Mouse (Mus musculus): Measurements from ENCODE around the gene Eef1e1. TPM values are rescaled to one million over a fixed set of nuclear protein-coding genes. Genes with fewer than 3 reads are reported as not detected.

Gene Eef1e1
- polyA plus RNA-seq, 1 experiment, result 36.3 TPM

GRCm38 (mm10) chr13:38612179-38612578, 46.7 kb downstream of the Eef1e1 start:
- no peaks in the 10 kb centered on the region for H3K4me1 ChIP-seq (ENCODE audit: control insufficient read depth, insufficient read depth, low read length)
- no peak overlapping the region for H3K4me3 ChIP-seq (ENCODE audit: insufficient read depth, low read length)
- TF ChIP-seq CTCF (IDR thresholded peaks at IDR 0.05; ENCODE audit: borderline replicate concordance, insufficient read depth, low read length) (no peak), POLR2A (IDR thresholded peaks at IDR 0.05; ENCODE audit: low read depth, low read length) (no peak)
- H3K27ac ChIP-seq (ENCODE audit: insufficient read depth, low read length), result no peak overlapping the region

GRCm38 (mm10) chr13:38610336-38610735, 48.5 kb downstream of the Eef1e1 start:
- no peaks in the 10 kb centered on the region for H3K4me1 ChIP-seq (ENCODE audit: control insufficient read depth, insufficient read depth, low read length)
- TF ChIP-seq POLR2A (IDR thresholded peaks at IDR 0.05; ENCODE audit: low read depth, low read length) (no peak), CTCF (IDR thresholded peaks at IDR 0.05; ENCODE audit: borderline replicate concordance, insufficient read depth, low read length) (no peak)

GRCm38 (mm10) chr13:38607130-38607529, 51.7 kb downstream of the Eef1e1 start:
- TF ChIP-seq CTCF (IDR thresholded peaks at IDR 0.05; ENCODE audit: borderline replicate concordance, insufficient read depth, low read length), result no peak
- no peak for TF ChIP-seq POLR2A (IDR thresholded peaks at IDR 0.05; ENCODE audit: low read depth, low read length)
- 0 out of 2 replicates have a peak, but pooled peaks cover 6% of the 10 kb centered on the region for H3K4me1 ChIP-seq (ENCODE audit: control insufficient read depth, insufficient read depth, low read length)
- no peak overlapping the region for H3K4me3 ChIP-seq (ENCODE audit: insufficient read depth, low read length)
- no peak overlapping the region for H3K27ac ChIP-seq (ENCODE audit: insufficient read depth, low read length)

More at GRCm38 (mm10) chr13:38610336-38610735, 48.5 kb downstream of the Eef1e1 start:
- Histone ChIP-seq H3K4me3 (ENCODE audit: insufficient read depth, low read length) (no peak overlapping the region), H3K27ac (ENCODE audit: insufficient read depth, low read length) (no peak overlapping the region)

DNA sequence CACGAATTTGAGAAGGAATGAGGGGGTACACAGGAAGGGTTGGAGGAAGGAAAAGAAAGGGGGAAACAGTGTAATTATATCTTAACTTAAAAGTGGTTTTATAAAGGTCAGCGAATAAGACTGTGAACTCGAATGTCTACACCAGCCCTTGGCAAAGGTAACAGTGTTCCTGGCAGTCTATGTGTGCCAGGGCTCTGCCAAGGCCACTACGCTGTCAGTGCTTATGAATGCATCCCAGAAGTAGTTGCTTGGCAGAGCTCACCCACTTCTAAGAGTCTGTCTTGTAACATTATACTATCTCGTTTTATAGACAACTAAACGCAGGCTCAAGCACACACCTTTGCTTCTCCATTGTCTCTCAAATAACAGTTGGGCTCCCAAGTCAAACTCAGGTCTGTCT, 53.5 kb downstream of the Eef1e1 start:
- TF ChIP-seq POLR2A (IDR thresholded peaks at IDR 0.05; ENCODE audit: low read depth, low read length) (no peak), CTCF (IDR thresholded peaks at IDR 0.05; ENCODE audit: borderline replicate concordance, insufficient read depth, low read length) (no peak)
- Histone ChIP-seq H3K4me1 (ENCODE audit: control insufficient read depth, insufficient read depth, low read length) (0 out of 2 replicates have a peak, but pooled peaks cover 6% of the 10 kb centered on the region), H3K4me3 (ENCODE audit: insufficient read depth, low read length) (no peak overlapping the region), H3K27ac (ENCODE audit: insufficient read depth, low read length) (no peak overlapping the region)

DNA sequence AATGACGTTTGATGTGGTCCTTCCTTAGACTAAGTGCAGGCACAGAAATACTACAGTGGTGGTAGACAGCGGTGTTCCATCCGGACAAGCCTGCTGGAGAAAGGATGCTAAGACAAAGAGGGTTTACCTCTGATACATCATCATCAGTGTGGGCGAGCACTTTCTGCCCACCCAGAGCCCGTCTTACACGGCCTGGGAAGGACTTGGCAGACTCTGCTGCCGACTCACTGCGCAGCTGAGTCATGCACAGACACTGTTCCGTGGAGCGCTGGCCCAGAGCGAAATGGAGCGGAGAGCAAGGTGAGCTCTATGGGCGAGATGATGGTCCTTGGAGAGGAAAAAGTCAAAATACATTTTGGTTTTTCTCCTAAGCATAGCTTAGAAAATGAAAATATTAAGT, 55.9 kb downstream of the Eef1e1 start:
- H3K27ac ChIP-seq (ENCODE audit: insufficient read depth, low read length), result no peak overlapping the region
- no peak for TF ChIP-seq POLR2A (IDR thresholded peaks at IDR 0.05; ENCODE audit: low read depth, low read length)
- no peak for TF ChIP-seq CTCF (IDR thresholded peaks at IDR 0.05; ENCODE audit: borderline replicate concordance, insufficient read depth, low read length)
- no peak overlapping the region for H3K4me3 ChIP-seq (ENCODE audit: insufficient read depth, low read length)
- H3K4me1 ChIP-seq (ENCODE audit: control insufficient read depth, insufficient read depth, low read length), result 0 out of 2 replicates have a peak, but pooled peaks cover 6% of the 10 kb centered on the region

- 0 out of 2 replicates have a peak, but pooled peaks cover 6% of the 10 kb centered on the region for H3K4me1 ChIP-seq (ENCODE audit: control insufficient read depth, insufficient read depth, low read length)
- TF ChIP-seq CTCF (IDR thresholded peaks at IDR 0.05; ENCODE audit: borderline replicate concordance, insufficient read depth, low read length), result no peak
- no peak for TF ChIP-seq POLR2A (IDR thresholded peaks at IDR 0.05; ENCODE audit: low read depth, low read length)
- H3K27ac ChIP-seq (ENCODE audit: insufficient read depth, low read length), result no peak overlapping the region
- no peak overlapping the region for H3K4me3 ChIP-seq (ENCODE audit: insufficient read depth, low read length)
These were observed 56.5 kb downstream of the Eef1e1 start for GRCm38 (mm10) chr13:38602243-38602832.

DNA sequence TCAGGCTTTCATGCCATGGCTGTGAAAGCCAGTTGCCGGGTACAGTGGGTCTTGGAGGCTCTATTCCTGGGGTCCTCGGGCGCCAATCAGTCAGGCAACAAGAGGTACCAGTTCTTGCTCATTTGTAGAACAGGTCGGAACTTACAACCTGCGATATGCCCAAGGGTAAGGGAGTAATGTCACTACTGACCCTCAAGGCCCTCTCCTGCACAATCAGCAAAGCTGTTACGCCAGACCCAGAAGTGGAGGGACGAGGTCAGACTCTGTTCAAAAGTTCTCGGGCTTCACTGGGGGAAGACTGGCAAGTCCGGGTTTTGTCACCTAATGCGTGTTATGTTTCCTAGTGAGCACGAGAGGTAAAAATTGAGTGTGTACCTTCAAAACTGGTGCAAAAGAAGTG, 58.0 kb downstream of the Eef1e1 start:
- Histone ChIP-seq H3K4me3 (ENCODE audit: insufficient read depth, low read length) (no peak overlapping the region), H3K4me1 (ENCODE audit: control insufficient read depth, insufficient read depth, low read length) (0 out of 2 replicates have a peak, but pooled peaks cover 6% of the 10 kb centered on the region), H3K27ac (ENCODE audit: insufficient read depth, low read length) (no peak overlapping the region)
- TF ChIP-seq CTCF (IDR thresholded peaks at IDR 0.05; ENCODE audit: borderline replicate concordance, insufficient read depth, low read length) (no peak), POLR2A (IDR thresholded peaks at IDR 0.05; ENCODE audit: low read depth, low read length) (no peak)

GRCm38 (mm10) chr13:38597076-38597475, 61.8 kb downstream of the Eef1e1 start:
- TF ChIP-seq CTCF (IDR thresholded peaks at IDR 0.05; ENCODE audit: borderline replicate concordance, insufficient read depth, low read length) (no peak), POLR2A (IDR thresholded peaks at IDR 0.05; ENCODE audit: low read depth, low read length) (no peak)
- Histone ChIP-seq H3K4me3 (ENCODE audit: insufficient read depth, low read length) (no peak overlapping the region), H3K4me1 (ENCODE audit: control insufficient read depth, insufficient read depth, low read length) (peaks cover 7% of the 10 kb centered on the region), H3K27ac (ENCODE audit: insufficient read depth, low read length) (no peak overlapping the region)

- TF ChIP-seq CTCF (IDR thresholded peaks at IDR 0.05; ENCODE audit: borderline replicate concordance, insufficient read depth, low read length) (no peak), POLR2A (IDR thresholded peaks at IDR 0.05; ENCODE audit: low read depth, low read length) (no peak)
- no peak overlapping the region for H3K27ac ChIP-seq (ENCODE audit: insufficient read depth, low read length)
- H3K4me1 ChIP-seq (ENCODE audit: control insufficient read depth, insufficient read depth, low read length), result peaks cover 7% of the 10 kb centered on the region
- H3K4me3 ChIP-seq (ENCODE audit: insufficient read depth, low read length), result no peak overlapping the region
These were observed 62.4 kb downstream of the Eef1e1 start for GRCm38 (mm10) chr13:38596461-38596860.

Other genes starting within 250 kb of the Eef1e1 start
- gene Txndc5, start 130.2 kb downstream of the Eef1e1 start, polyA plus RNA-seq (2011; ENCODE audit: insufficient read length, low read depth, missing spikeins), result 315 and 331 TPM in 2 replicates
- gene Bloc1s5, start 23.9 kb downstream of the Eef1e1 start, polyA plus RNA-seq (2011; ENCODE audit: insufficient read length, low read depth, missing spikeins), result 6.7 and 9.5 TPM in 2 replicates

Measured in embryonic fibroblast, embryonic 13.5 days (primary cell).